Mouse (Mus musculus): ENCODE measurements at regions not wholly inside any gene's neighbourhood (a gene's known extent, or its start where the extent isn't known, plus 50 kb on each side); places are given as distances from the start of the nearest gene placed in this dataset.

- no peak overlapping the region for H3K4me3 ChIP-seq (replicated peaks; ENCODE audit: low read length)
- H3K4me2 ChIP-seq (ENCODE audit: low read length): no peak overlapping the region
- 32% methylated on average over 1 of the region's 1 CpGs for WGBS
- ATAC-seq: no peak
- no peaks in the 10 kb centered on the region for H3K9me3 ChIP-seq (ENCODE audit: control insufficient read depth, low read length)
- no peaks in the 10 kb centered on the region for H3K27me3 ChIP-seq (replicated peaks; ENCODE audit: control insufficient read depth, insufficient read depth, low read length)
- no peaks in the 10 kb centered on the region for H3K36me3 ChIP-seq (ENCODE audit: control insufficient read depth, insufficient read depth)
- no peak overlapping the region for H3K9ac ChIP-seq (replicated peaks; ENCODE audit: low read depth, low read length)
- no peaks in the 10 kb centered on the region; the same call in 1 of the 2 replicates for H3K4me1 ChIP-seq (replicated peaks; ENCODE audit: control insufficient read depth, insufficient read depth, low read length)
- no peak overlapping the region for H3K27ac ChIP-seq (ENCODE audit: low read length)
Measured at GRCm38 (mm10) chr16:83250346-83250745, 422.2 kb downstream of the Gm21833 start.

GRCm38 (mm10) chr16:83254183-83254582, 426.0 kb downstream of the Gm21833 start:
- no peak overlapping the region for H3K27ac ChIP-seq (ENCODE audit: low read length)
- no peaks in the 10 kb centered on the region for H3K36me3 ChIP-seq (ENCODE audit: control insufficient read depth, insufficient read depth)
- no peaks in the 10 kb centered on the region for H3K27me3 ChIP-seq (replicated peaks; ENCODE audit: control insufficient read depth, insufficient read depth, low read length)
- no peaks in the 10 kb centered on the region for H3K9me3 ChIP-seq (ENCODE audit: control insufficient read depth, low read length)
- no peaks in the 10 kb centered on the region; the same call in 1 of the 2 replicates for H3K4me1 ChIP-seq (replicated peaks; ENCODE audit: control insufficient read depth, insufficient read depth, low read length)
- H3K9ac ChIP-seq (replicated peaks; ENCODE audit: low read depth, low read length): no peak overlapping the region
- no peak overlapping the region for H3K4me2 ChIP-seq (ENCODE audit: low read length)
- 74% methylated on average over 1 of the region's 1 CpGs for WGBS
- no peak for ATAC-seq
- no peak overlapping the region for H3K4me3 ChIP-seq (replicated peaks; ENCODE audit: low read length)

GRCm38 (mm10) chr16:83271869-83272268, 443.7 kb downstream of the Gm21833 start:
- Histone ChIP-seq H3K4me2 (ENCODE audit: low read length) (no peak overlapping the region), H3K36me3 (ENCODE audit: control insufficient read depth, insufficient read depth) (no peaks in the 10 kb centered on the region), H3K4me3 (replicated peaks; ENCODE audit: low read length) (no peak overlapping the region), H3K9ac (replicated peaks; ENCODE audit: low read depth, low read length) (no peak overlapping the region), H3K4me1 (replicated peaks; ENCODE audit: control insufficient read depth, insufficient read depth, low read length) (no peaks in the 10 kb centered on the region), H3K9me3 (ENCODE audit: control insufficient read depth, low read length) (no peaks in the 10 kb centered on the region), H3K27me3 (replicated peaks; ENCODE audit: control insufficient read depth, insufficient read depth, low read length) (no peaks in the 10 kb centered on the region), H3K27ac (ENCODE audit: low read length) (no peak overlapping the region)
- 94% methylated on average over 1 of the region's 1 CpGs for WGBS
- no peak for ATAC-seq

- ATAC-seq: no peak
- Histone ChIP-seq H3K9ac (replicated peaks; ENCODE audit: low read depth, low read length) (no peak overlapping the region), H3K36me3 (ENCODE audit: control insufficient read depth, insufficient read depth) (no peaks in the 10 kb centered on the region), H3K27ac (ENCODE audit: low read length) (no peak overlapping the region), H3K27me3 (replicated peaks; ENCODE audit: control insufficient read depth, insufficient read depth, low read length) (no peaks in the 10 kb centered on the region), H3K4me1 (replicated peaks; ENCODE audit: control insufficient read depth, insufficient read depth, low read length) (no peaks in the 10 kb centered on the region), H3K4me2 (ENCODE audit: low read length) (no peak overlapping the region), H3K9me3 (ENCODE audit: control insufficient read depth, low read length) (no peaks in the 10 kb centered on the region), H3K4me3 (replicated peaks; ENCODE audit: low read length) (no peak overlapping the region)
- WGBS: 83% methylated on average over 5 of the region's 5 CpGs
Measured at GRCm38 (mm10) chr16:83316314-83316713, 488.1 kb downstream of the Gm21833 start.

- no peak overlapping the region for H3K9ac ChIP-seq (replicated peaks; ENCODE audit: low read depth, low read length)
- H3K4me1 ChIP-seq (replicated peaks; ENCODE audit: control insufficient read depth, insufficient read depth, low read length): no peaks in the 10 kb centered on the region
- H3K4me2 ChIP-seq (ENCODE audit: low read length): no peak overlapping the region
- no peak overlapping the region for H3K4me3 ChIP-seq (replicated peaks; ENCODE audit: low read length)
- H3K9me3 ChIP-seq (ENCODE audit: control insufficient read depth, low read length): no peaks in the 10 kb centered on the region
- no peaks in the 10 kb centered on the region for H3K36me3 ChIP-seq (ENCODE audit: control insufficient read depth, insufficient read depth)
- H3K27me3 ChIP-seq (replicated peaks; ENCODE audit: control insufficient read depth, insufficient read depth, low read length): no peaks in the 10 kb centered on the region
- no peak overlapping the region for H3K27ac ChIP-seq (ENCODE audit: low read length)
- ATAC-seq: no peak
- WGBS: 71% methylated on average over 2 of the region's 2 CpGs
Measured at GRCm38 (mm10) chr16:83326826-83327225, 498.6 kb downstream of the Gm21833 start.

GRCm38 (mm10) chr16:83351069-83351468, 522.9 kb downstream of the Gm21833 start:
- ATAC-seq: no peak
- Histone ChIP-seq H3K4me2 (ENCODE audit: low read length) (no peak overlapping the region), H3K27me3 (replicated peaks; ENCODE audit: control insufficient read depth, insufficient read depth, low read length) (no peaks in the 10 kb centered on the region), H3K4me3 (replicated peaks; ENCODE audit: low read length) (no peak overlapping the region), H3K27ac (ENCODE audit: low read length) (no peak overlapping the region), H3K9me3 (ENCODE audit: control insufficient read depth, low read length) (no peaks in the 10 kb centered on the region), H3K4me1 (replicated peaks; ENCODE audit: control insufficient read depth, insufficient read depth, low read length) (no peaks in the 10 kb centered on the region), H3K36me3 (ENCODE audit: control insufficient read depth, insufficient read depth) (no peaks in the 10 kb centered on the region), H3K9ac (replicated peaks; ENCODE audit: low read depth, low read length) (no peak overlapping the region)

GRCm38 (mm10) chr16:83394581-83394980, 566.4 kb downstream of the Gm21833 start:
- no peaks in the 10 kb centered on the region for H3K4me1 ChIP-seq (replicated peaks; ENCODE audit: control insufficient read depth, insufficient read depth, low read length)
- no peak overlapping the region for H3K27ac ChIP-seq (ENCODE audit: low read length)
- no peak overlapping the region for H3K4me3 ChIP-seq (replicated peaks; ENCODE audit: low read length)
- no peaks in the 10 kb centered on the region for H3K36me3 ChIP-seq (ENCODE audit: control insufficient read depth, insufficient read depth)
- ATAC-seq: peak; percentile 75
- H3K4me2 ChIP-seq (ENCODE audit: low read length): no peak overlapping the region
- no peaks in the 10 kb centered on the region for H3K27me3 ChIP-seq (replicated peaks; ENCODE audit: control insufficient read depth, insufficient read depth, low read length)
- H3K9ac ChIP-seq (replicated peaks; ENCODE audit: low read depth, low read length): no peak overlapping the region
- 56% methylated on average over 2 of the region's 2 CpGs for WGBS
- H3K9me3 ChIP-seq (ENCODE audit: control insufficient read depth, low read length): no peaks in the 10 kb centered on the region

- peak; percentile 94 for ATAC-seq
- no peak overlapping the region for H3K9ac ChIP-seq (replicated peaks; ENCODE audit: low read depth, low read length)
- no peaks in the 10 kb centered on the region for H3K27me3 ChIP-seq (replicated peaks; ENCODE audit: control insufficient read depth, insufficient read depth, low read length)
- 21% methylated on average over 1 of the region's 1 CpGs for WGBS
- no peaks in the 10 kb centered on the region for H3K36me3 ChIP-seq (ENCODE audit: control insufficient read depth, insufficient read depth)
- H3K9me3 ChIP-seq (ENCODE audit: control insufficient read depth, low read length): no peaks in the 10 kb centered on the region
- H3K4me2 ChIP-seq (ENCODE audit: low read length): no peak overlapping the region
- no peaks in the 10 kb centered on the region for H3K4me1 ChIP-seq (replicated peaks; ENCODE audit: control insufficient read depth, insufficient read depth, low read length)
- H3K27ac ChIP-seq (ENCODE audit: low read length): no peak overlapping the region
- H3K4me3 ChIP-seq (replicated peaks; ENCODE audit: low read length): no peak overlapping the region
Measured at GRCm38 (mm10) chr16:83420676-83421075, 592.5 kb downstream of the Gm21833 start.

GRCm38 (mm10) chr16:83423096-83423495, 594.9 kb downstream of the Gm21833 start:
- Histone ChIP-seq H3K4me2 (ENCODE audit: low read length) (no peak overlapping the region), H3K4me1 (replicated peaks; ENCODE audit: control insufficient read depth, insufficient read depth, low read length) (no peaks in the 10 kb centered on the region), H3K27me3 (replicated peaks; ENCODE audit: control insufficient read depth, insufficient read depth, low read length) (no peaks in the 10 kb centered on the region), H3K36me3 (ENCODE audit: control insufficient read depth, insufficient read depth) (no peaks in the 10 kb centered on the region), H3K9ac (replicated peaks; ENCODE audit: low read depth, low read length) (no peak overlapping the region), H3K9me3 (ENCODE audit: control insufficient read depth, low read length) (no peaks in the 10 kb centered on the region), H3K27ac (ENCODE audit: low read length) (no peak overlapping the region), H3K4me3 (replicated peaks; ENCODE audit: low read length) (no peak overlapping the region)
- ATAC-seq: no peak
- WGBS: 67% methylated on average over 5 of the region's 5 CpGs

All from forebrain, embryonic 16.5 days (tissue).